Mouse (Mus musculus) forebrain, embryonic 14.5 days (tissue): Measurements from ENCODE around the gene Bdh1. TPM values are rescaled to one million over a fixed set of nuclear protein-coding genes. Genes with fewer than 3 reads are reported as not detected.

ENCODE experiments used
- ATAC-seq: fragments of 200-750 bp; cut with Nextera tagmentation; 2 replicates; pipeline ENCODE4 v1.8.0; 2017; ENCODE audit warnings: mild to moderate bottlenecking, moderate library complexity
- DNase-seq: peaks from one replicate; pipeline ENCODE4 v3.0.0-alpha.2; 2015; ENCODE audit warnings: low spot score
- H3K27ac ChIP-seq: fragments of 300-500 bp; sonication (generic); 2 replicates; pipeline ENCODE4 v1.5.1; 2014; ENCODE audit warnings: low read depth, mild to moderate bottlenecking, control low read depth, low read length, moderate library complexity
- H3K27me3 ChIP-seq: fragments of 300-500 bp; sonication (generic); replicated peaks from 2 replicates; pipeline ENCODE4 v1.6.1; 2014; ENCODE audit warnings: low read length, control low read depth, mixed read lengths; ENCODE audit not compliant: control insufficient read depth, insufficient read depth
- H3K36me3 ChIP-seq: fragments of 300-500 bp; sonication (generic); 2 replicates; pipeline ENCODE4 v1.6.1; 2014; ENCODE audit warnings: low read length, control low read depth; ENCODE audit not compliant: control insufficient read depth, insufficient read depth
- H3K4me1 ChIP-seq: fragments of 300-500 bp; sonication (generic); 2 replicates; pipeline ENCODE4 v1.6.1; 2014; ENCODE audit warnings: antibody characterized with exemption, low read length, control low read depth; ENCODE audit not compliant: control insufficient read depth, insufficient read depth
- H3K4me2 ChIP-seq: fragments of 300-500 bp; sonication (generic); 2 replicates; pipeline ENCODE4 v1.6.1; 2014; ENCODE audit warnings: mild to moderate bottlenecking, control low read depth, low read length
- H3K4me3 ChIP-seq: fragments of 300-500 bp; sonication (generic); 2 replicates; pipeline ENCODE4 v1.5.1; 2014; ENCODE audit warnings: low read depth, low read length, control low read depth
- H3K9ac ChIP-seq: fragments of 300-500 bp; sonication (generic); 2 replicates; pipeline ENCODE4 v1.6.1; 2014; ENCODE audit warnings: mild to moderate bottlenecking, low read length, control low read depth, moderate library complexity
- H3K9me3 ChIP-seq: fragments of 300-500 bp; sonication (generic); replicated peaks from 2 replicates; pipeline ENCODE4 v1.6.1; 2016; ENCODE audit warnings: low read length, control low read depth, mixed read lengths; ENCODE audit not compliant: control insufficient read depth
- WGBS: fragments of 180-500 bp; shearing (Covaris S2); extraction: QIAGEN DNeasy Blood & Tissue Kit; methylation state at CpG from one replicate; pipeline ENCODE4 v1.1.7; 2014; 5-methylcytosine and 5-hydroxymethylcytosine counted together
- polyA plus RNA-seq: library from polyadenylated mRNA; unstranded; fragments of >200 nt; fragmentation: Nextera tagmentation; extraction: Ambion mirVana; gene quantifications from 2 replicates; pipeline ENCODE4 v1.2.1, GENCODE M21; 2014

Gene Bdh1
- polyA plus RNA-seq, 1 experiment from 2014 or later = 125 TPM

DNA sequence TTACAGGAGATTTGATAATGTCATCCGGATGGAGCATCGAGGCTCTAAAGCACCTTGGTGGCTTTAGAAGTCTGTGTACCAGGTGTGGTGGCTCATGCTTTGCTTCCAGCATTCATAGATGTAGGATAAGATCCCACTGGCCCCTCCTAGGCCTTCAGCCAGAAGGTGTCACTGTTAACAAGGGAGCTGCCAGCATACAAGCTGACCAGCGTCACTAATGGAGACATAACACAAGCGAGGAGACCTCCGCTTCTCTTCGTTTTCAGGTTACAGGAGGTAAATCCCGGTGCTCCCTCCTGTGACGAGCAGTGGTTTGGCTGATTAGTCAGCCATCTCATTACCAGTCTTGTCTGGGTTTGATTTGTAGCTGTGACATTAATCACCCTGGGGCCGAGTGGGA, 14.0 kb downstream of the Bdh1 start:
- 61% methylated on average over 9 of the region's 9 CpGs for WGBS
- Histone ChIP-seq H3K4me3 (no peak overlapping the region), H3K9ac (no peak overlapping the region), H3K36me3 (peaks cover 22% of the 10 kb centered on the region), H3K9me3 (no peaks in the 10 kb centered on the region), H3K27me3 (no peaks in the 10 kb centered on the region), H3K27ac (no peak overlapping the region), H3K4me1 (peaks cover 19% of the 10 kb centered on the region), H3K4me2 (no peak overlapping the region)
- ATAC-seq (no peak), DNase-seq (no peak)

DNA sequence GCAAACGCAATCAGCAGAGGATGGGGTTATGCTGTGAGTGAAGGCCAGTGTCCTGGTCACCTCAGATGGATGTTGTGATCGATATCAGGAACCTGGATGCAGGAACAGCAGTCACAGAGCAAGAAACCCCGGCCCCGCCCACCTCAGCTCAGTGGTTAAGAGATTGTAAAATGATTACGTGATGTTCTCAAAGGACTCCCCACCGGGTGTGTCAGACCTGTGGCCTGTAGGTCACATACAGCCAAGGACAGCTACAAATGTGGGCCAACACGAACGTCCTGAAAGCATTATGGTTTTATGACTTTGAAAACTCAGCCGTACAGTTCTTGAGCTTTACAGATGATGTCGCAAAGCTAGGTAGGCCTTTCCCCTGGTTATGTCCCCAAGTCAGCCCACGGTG, 15.3 kb downstream of the Bdh1 start:
- Histone ChIP-seq H3K9ac (no peak overlapping the region), H3K27me3 (no peaks in the 10 kb centered on the region), H3K36me3 (peaks cover 25% of the 10 kb centered on the region), H3K4me1 (peaks cover 19% of the 10 kb centered on the region), H3K4me2 (no peak overlapping the region), H3K9me3 (no peaks in the 10 kb centered on the region), H3K27ac (no peak overlapping the region), H3K4me3 (no peak overlapping the region)
- ATAC-seq = no peak
- 91% methylated on average over 11 of the region's 11 CpGs for WGBS
- no peak for DNase-seq

DNA sequence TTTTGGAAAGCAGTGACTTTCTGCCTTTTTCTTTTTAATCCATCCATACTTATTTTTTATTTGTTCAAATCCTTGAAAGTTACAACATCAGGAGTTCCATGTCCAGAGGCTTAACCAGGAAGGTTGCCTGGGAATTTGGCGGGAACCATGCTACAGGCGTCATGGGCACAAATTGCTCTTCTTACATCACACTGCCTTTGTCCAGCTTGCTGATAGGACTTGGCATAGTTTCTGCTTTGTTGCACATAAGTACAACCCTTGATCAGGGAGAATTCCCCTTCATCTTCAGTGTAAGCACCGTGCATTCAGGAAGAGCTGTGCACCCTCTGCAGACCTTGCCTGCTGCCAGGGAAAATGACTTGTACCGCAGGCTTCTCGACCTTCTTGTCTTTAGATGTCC, 17.4 kb downstream of the Bdh1 start:
- 98% methylated on average over 5 of the region's 5 CpGs for WGBS
- H3K4me2 ChIP-seq = no peak overlapping the region
- peaks cover 25% of the 10 kb centered on the region for H3K36me3 ChIP-seq
- no peaks in the 10 kb centered on the region for H3K27me3 ChIP-seq
- no peak overlapping the region for H3K27ac ChIP-seq
- no peaks in the 10 kb centered on the region for H3K9me3 ChIP-seq
- ATAC-seq (no peak), DNase-seq (no peak)
- H3K4me1 ChIP-seq = peaks cover 4% of the 10 kb centered on the region; the same call in 1 of the 2 replicates
- no peak overlapping the region for H3K4me3 ChIP-seq
- no peak overlapping the region for H3K9ac ChIP-seq

DNA sequence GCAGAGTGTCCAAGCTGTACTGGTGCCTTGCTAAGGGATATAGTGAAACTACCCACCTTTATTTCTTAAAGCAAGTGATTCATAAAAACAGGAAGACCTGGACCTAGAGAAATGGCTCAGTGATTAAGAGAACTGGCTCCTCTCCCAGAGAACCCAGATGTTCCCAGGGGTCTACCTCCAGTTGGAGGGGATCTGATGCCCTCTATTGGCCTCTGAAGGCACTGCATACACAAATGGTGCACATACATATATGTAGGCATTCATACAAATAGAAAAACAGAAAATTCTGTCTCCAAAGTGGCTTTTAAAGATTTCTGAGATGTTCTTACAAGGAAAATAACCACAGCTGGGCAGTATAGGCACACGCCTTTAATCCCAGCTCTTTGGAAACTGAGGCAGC, 18.0 kb downstream of the Bdh1 start:
- no peak overlapping the region for H3K4me3 ChIP-seq
- DNase-seq = no peak
- ATAC-seq = no peak
- peaks cover 25% of the 10 kb centered on the region for H3K36me3 ChIP-seq
- no peak overlapping the region for H3K27ac ChIP-seq
- H3K9me3 ChIP-seq = no peaks in the 10 kb centered on the region
- no peak overlapping the region for H3K9ac ChIP-seq
- H3K4me2 ChIP-seq = no peak overlapping the region
- WGBS = 92% methylated on average over 1 of the region's 1 CpGs
- no peaks in the 10 kb centered on the region for H3K27me3 ChIP-seq
- H3K4me1 ChIP-seq = 0 out of 2 replicates have a peak, but pooled peaks cover 3% of the 10 kb centered on the region

DNA sequence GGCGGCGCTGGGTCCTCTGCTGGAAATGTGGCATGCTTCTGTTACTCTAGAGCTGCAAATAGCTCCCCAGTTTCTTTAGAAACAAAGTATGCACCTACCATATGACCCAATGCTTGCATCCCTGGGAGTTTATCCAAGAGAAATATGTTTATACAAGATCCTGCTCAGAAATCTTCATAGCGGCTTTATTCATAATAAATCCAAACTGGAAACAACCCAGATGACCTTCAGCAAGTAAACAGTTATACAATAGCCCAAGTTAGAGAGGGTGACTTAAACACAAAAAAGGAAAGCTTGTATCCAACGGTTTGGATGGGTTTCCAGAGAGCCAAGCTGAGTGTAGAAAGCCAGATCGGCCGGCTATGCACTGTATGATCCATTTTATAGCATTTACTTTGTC, 22.4 kb downstream of the Bdh1 start:
- Histone ChIP-seq H3K4me2 (no peak overlapping the region), H3K4me3 (no peak overlapping the region), H3K4me1 (no peaks in the 10 kb centered on the region), H3K27ac (no peak overlapping the region), H3K36me3 (peaks cover 42% of the 10 kb centered on the region), H3K9me3 (no peaks in the 10 kb centered on the region), H3K9ac (no peak overlapping the region), H3K27me3 (no peaks in the 10 kb centered on the region)
- ATAC-seq (no peak), DNase-seq (no peak)
- WGBS = 91% methylated on average over 6 of the region's 6 CpGs

DNA sequence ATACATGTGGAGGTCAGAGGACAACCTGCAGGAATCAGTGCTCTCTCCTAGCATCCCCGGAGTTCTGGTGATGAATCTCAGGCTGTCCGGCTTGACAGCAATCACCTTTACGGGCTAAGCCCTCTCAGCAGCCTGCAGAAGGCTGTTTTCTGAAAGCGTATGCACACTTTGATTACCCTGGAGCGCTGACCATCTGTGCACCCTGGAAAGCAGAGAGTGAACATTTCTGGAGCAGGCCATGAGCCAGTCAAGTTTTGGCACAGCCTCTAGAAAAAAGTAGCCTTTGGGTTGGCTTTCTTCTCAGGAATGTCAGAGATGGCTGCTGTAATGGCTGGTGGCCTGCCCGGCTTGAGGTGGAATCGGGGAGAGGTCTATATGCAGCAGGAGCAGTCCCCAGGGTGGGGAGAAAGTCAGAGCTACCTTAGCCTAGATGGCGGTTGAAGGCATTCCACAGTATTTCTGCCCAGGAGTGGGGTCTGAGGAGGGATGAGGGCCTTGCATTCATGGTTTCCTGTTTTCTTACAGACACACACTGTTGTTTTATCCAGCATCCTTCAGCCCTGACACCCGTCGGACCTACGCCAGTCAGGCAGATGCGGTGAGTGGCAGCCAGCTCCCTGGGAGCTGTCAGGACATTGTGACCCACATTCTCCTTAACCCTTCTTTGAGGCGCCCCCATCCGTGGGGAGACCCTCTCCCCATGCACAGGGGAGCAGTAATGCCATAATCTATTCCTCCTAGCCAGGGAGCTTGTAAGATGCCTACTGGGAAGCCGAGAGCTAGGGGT, 24.2 kb downstream of the Bdh1 start:
- Histone ChIP-seq H3K9ac (no peak overlapping the region), H3K27ac (no peak overlapping the region), H3K36me3 (peaks cover 50% of the 10 kb centered on the region), H3K4me1 (no peaks in the 10 kb centered on the region), H3K27me3 (no peaks in the 10 kb centered on the region), H3K9me3 (no peaks in the 10 kb centered on the region), H3K4me3 (no peak overlapping the region), H3K4me2 (no peak overlapping the region)
- WGBS = 83% methylated on average over 15 of the region's 15 CpGs
- DNase-seq (no peak), ATAC-seq (no peak)

DNA sequence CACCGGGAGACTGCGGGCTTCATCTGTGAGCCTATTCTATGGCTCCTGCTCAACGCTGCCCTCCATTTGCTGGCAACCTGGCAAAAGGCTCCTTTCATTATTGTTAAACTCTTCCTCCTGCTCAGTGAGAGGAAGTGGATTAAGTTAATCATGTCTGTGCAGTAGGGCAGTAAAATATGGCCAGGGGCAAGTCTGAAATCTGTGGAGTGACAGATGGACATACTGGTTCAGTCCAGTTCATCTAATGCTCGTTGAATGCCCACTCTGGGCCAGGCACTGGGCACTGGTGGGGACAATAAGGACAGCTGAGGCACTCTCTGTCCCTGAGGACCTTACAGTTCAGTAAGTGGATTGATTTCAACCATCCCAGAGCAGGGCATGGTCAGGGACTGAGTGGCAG, 27.9 kb downstream of the Bdh1 start:
- no peaks in the 10 kb centered on the region for H3K9me3 ChIP-seq
- no peak overlapping the region for H3K27ac ChIP-seq
- no peak for ATAC-seq
- no peak overlapping the region for H3K9ac ChIP-seq
- no peak overlapping the region for H3K4me2 ChIP-seq
- no peaks in the 10 kb centered on the region for H3K4me1 ChIP-seq
- no peaks in the 10 kb centered on the region for H3K27me3 ChIP-seq
- no peak overlapping the region for H3K4me3 ChIP-seq
- no peak for DNase-seq
- WGBS = 74% methylated on average over 4 of the region's 4 CpGs
- peaks cover 52% of the 10 kb centered on the region for H3K36me3 ChIP-seq

DNA sequence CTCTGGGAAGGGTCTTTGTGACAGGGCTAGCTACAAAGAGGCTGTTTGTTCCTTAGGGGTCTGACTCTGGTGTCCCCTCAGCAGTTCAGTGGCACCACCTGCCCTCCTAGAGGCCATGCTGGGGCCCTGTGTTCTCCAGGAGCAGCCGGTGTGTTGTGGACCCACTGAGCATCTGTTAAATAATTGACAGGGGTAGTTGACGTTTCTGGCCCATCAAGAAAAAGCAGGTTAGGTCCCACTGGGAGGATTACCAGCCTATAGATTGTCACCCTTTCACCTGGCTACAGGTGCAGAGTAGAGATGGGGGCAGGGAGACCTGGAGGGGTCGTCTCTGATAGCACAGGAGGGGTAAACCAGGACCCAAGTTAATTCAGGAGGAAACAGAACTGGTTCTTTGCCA, 29.2 kb downstream of the Bdh1 start:
- no peaks in the 10 kb centered on the region for H3K4me1 ChIP-seq
- no peaks in the 10 kb centered on the region for H3K27me3 ChIP-seq
- H3K4me2 ChIP-seq = no peak overlapping the region
- WGBS = 80% methylated on average over 3 of the region's 3 CpGs
- H3K4me3 ChIP-seq = no peak overlapping the region
- no peak overlapping the region for H3K9ac ChIP-seq
- no peak for DNase-seq
- no peaks in the 10 kb centered on the region for H3K9me3 ChIP-seq
- no peak for ATAC-seq
- no peak overlapping the region for H3K27ac ChIP-seq
- peaks cover 59% of the 10 kb centered on the region for H3K36me3 ChIP-seq

DNA sequence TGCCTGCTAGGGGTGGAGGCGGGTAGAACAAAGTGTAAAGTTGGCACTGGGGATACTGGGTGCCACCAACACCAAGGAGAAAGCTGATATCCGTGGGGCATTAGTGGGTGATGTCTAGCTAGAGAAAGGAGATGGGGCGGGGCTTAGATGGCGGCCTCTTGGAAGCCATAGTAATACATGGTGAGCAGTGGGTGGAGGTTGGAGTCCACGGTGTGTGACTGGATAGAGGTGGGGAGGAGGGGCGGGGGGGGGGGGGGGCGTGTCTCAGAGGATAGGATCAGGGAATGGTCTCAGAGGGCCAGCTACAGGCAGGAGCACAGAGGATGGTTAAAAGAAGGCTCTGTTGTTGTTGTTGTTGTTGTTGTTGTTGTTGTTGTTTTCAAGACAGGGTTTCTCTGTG, 30.4 kb downstream of the Bdh1 start:
- no peak for ATAC-seq
- WGBS = 79% methylated on average over 4 of the region's 7 CpGs

More for the DNA sequence above, 30.4 kb downstream of the Bdh1 start:
- Histone ChIP-seq H3K36me3 (peaks cover 59% of the 10 kb centered on the region), H3K9me3 (no peaks in the 10 kb centered on the region), H3K27ac (no peak overlapping the region), H3K27me3 (no peaks in the 10 kb centered on the region), H3K4me3 (no peak overlapping the region), H3K4me1 (no peaks in the 10 kb centered on the region), H3K4me2 (no peak overlapping the region), H3K9ac (no peak overlapping the region)
- no peak for DNase-seq
